Mouse (Mus musculus): ENCODE results near the gene Numb. TPM values are rescaled to one million over a fixed set of nuclear protein-coding genes. Genes with fewer than 3 reads are reported as not detected.

The Numb gene
- polyA plus RNA-seq, 1 experiment = 155 TPM

DNA sequence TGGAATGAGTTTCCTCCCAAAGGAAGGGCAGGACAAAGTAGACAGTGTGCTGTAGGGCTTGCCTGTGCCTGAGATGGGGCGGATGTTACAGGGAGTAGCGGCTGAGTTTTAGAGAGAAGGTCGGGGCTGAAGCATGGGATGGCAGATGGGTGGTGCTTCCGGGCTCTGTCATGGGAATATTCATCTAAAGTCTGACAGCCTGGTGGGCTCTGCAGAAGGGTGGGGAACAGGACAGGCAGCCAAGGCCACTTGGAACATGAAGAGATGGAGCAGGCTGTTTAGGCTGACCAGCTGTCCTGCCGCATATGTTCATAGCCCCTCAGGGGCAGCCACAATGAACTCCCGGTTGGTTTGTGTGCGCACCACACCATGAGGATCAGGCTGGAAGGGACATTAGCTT is 140.5 kb downstream of the Numb start:
- no peak for DNase-seq
- TF ChIP-seq CTCF (IDR thresholded peaks at IDR 0.05; ENCODE audit: insufficient read depth, low read length) (no peak), POLR2A (IDR thresholded peaks at IDR 0.05; ENCODE audit: borderline replicate concordance, extremely low read depth, low read depth, low read length) (no peak)
- WGBS = 49% methylated on average over 7 of the region's 7 CpGs
- H3K4me1 ChIP-seq (ENCODE audit: control insufficient read depth, insufficient read depth, low read length) = peaks cover 6% of the 10 kb centered on the region
- H3K4me3 ChIP-seq (replicated peaks; ENCODE audit: extremely low read depth, low read depth, low read length) = no peak overlapping the region

DNA sequence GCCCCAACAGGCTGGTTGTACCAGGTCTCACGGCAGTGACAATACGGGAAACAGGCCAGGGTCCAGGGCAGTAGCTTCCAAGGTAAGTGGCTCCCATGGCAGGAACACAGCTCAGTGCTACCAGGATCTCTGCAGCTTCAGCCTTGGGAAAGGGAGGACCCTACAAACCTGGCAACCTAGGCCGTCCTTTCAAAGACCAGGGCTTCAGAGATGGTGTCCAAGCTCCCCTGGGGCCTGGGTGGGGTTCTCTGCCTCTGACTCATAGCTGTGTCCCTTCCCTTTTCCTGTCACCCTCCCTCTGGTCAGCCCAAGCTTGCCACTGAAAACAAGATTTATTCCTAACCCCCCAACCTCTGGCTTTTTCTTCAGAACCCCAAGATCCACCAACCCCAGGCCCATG is 141.6 kb downstream of the Numb start:
- Histone ChIP-seq H3K4me3 (replicated peaks; ENCODE audit: extremely low read depth, low read depth, low read length) (no peak overlapping the region), H3K4me1 (ENCODE audit: control insufficient read depth, insufficient read depth, low read length) (peaks cover 6% of the 10 kb centered on the region)
- TF ChIP-seq CTCF (IDR thresholded peaks at IDR 0.05; ENCODE audit: insufficient read depth, low read length) = no peak
- no peak for TF ChIP-seq POLR2A (IDR thresholded peaks at IDR 0.05; ENCODE audit: borderline replicate concordance, extremely low read depth, low read depth, low read length)
- WGBS = 77% methylated on average over 3 of the region's 3 CpGs
- DNase-seq = no peak

DNA sequence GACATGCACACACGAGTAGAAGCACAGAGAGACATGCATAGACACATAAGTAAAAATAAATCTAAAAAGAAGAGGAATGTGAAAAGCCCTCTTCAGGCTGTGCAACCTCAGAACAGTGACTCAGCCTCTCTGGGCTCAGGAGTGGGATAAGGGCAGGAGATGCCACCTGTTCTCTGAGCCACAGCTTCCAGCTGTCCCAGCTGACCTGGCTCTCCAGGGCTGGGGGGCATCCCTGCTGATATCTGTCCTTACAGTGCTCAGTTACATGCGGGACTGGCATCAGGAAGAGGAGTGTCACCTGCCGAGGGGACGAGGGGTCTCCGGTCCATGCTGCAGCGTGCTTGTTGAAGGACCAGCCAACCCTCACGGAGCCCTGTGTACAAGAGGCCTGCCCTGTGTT is 145.0 kb downstream of the Numb start:
- TF ChIP-seq POLR2A (IDR thresholded peaks at IDR 0.05; ENCODE audit: borderline replicate concordance, extremely low read depth, low read depth, low read length) (no peak), CTCF (IDR thresholded peaks at IDR 0.05; ENCODE audit: insufficient read depth, low read length) (no peak)
- WGBS = 88% methylated on average over 7 of the region's 7 CpGs

DNA sequence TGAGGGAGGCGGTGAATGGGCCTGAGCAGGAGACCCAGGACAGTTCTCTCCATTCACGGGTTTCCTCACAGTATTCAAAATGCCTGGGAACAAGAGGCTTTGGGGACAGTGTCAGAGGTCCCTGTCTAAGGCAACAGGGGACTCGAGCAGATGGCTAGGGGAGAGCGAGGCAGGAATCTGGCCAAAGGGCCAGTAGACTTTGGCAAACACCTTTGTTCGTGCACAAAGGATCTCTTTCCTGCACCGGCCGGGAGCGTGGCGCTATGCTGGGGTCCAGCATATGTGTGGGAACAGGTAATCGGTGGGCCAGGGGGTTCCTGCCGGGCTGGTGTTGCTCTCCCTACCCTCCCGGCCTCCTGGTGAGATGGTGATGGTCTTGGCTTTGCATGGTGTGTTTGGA is 146.1 kb downstream of the Numb start:
- WGBS = 85% methylated on average over 12 of the region's 12 CpGs
- Histone ChIP-seq H3K4me1 (ENCODE audit: control insufficient read depth, insufficient read depth, low read length) (peaks cover 3% of the 10 kb centered on the region; the same call in 1 of the 2 replicates), H3K4me3 (replicated peaks; ENCODE audit: extremely low read depth, low read depth, low read length) (no peak overlapping the region)
- TF ChIP-seq CTCF (IDR thresholded peaks at IDR 0.05; ENCODE audit: insufficient read depth, low read length) (no peak), POLR2A (IDR thresholded peaks at IDR 0.05; ENCODE audit: borderline replicate concordance, extremely low read depth, low read depth, low read length) (no peak)
- no peak for DNase-seq

More for the DNA sequence above, 145.0 kb downstream of the Numb start:
- DNase-seq = no peak
- Histone ChIP-seq H3K4me1 (ENCODE audit: control insufficient read depth, insufficient read depth, low read length) (peaks cover 6% of the 10 kb centered on the region), H3K4me3 (replicated peaks; ENCODE audit: extremely low read depth, low read depth, low read length) (no peak overlapping the region)

DNA sequence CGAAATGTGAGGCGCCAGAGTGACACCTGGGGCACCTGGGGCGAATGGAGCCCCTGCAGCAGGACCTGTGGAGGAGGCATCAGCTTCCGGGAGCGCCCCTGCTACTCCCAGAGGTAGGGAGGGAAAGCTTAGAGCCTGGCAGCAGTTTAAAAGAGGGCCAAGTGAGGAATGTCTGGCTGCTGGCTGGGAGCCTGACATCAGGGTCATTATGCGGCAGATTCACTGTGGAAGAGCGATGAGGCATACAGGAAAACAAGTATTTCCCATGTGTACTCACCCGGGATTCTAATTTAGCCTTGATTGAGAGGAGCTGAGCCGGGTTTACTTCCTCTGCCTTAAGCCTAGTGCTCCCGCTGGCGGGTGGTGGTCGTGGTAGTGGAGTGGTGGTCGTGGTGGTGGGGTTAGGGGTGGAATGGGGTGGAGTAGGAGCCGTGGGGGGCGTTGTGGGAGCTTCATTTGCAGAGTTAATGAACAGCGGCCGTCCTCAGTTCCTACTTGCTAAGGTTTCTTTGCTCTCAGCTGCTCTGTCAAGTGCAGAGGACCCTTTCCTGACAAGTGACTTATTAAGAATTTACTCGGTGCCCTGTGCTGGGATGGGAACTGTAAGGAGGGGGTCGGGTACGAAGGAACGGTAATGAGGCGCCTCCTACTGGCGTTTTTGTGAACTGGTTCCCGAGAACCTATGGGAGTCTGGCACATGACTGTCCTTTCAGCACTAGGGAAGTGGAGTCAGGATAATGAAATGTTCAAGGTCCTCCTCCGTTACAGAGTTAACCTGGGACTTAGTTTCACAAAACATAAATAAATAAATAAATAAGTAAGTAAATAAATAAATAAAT is 151.1 kb downstream of the Numb start:
- 9% methylated on average over 25 of the region's 25 CpGs for WGBS
- DNase-seq = peak; percentile 34

DNA sequence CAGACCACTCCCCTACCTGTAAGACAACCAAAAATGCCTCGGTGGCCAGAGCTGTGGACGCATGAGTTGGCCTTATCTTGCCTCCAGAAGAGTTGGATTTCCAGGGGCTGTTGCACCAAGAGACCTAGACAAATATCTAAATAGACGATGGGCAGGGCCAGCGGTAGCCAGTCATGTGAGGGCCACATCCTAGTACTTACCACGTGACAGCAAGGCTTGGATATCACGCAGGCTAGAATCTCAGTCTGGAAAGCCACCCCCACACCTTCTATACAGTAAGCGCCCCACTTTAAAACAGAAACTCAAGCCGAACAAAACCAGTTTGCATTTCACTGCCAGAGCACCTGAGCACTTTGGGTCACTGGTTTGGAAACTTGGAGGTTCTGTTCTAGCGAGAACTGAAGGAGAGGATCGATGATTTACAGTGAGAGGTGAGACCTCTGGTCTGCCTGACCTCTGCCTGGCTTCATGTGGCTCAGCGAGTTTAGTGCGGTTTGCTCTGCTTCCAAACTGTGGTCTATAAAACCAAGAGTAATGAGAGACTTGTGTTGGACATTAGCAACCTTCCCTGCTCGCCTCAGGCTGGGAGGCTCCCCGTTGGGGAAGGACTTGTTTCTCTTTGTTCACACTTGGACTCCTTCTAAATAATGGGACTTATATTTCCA is 153.4 kb downstream of the Numb start:
- TF ChIP-seq CTCF (IDR thresholded peaks at IDR 0.05; ENCODE audit: insufficient read depth, low read length) (no peak), POLR2A (IDR thresholded peaks at IDR 0.05; ENCODE audit: borderline replicate concordance, extremely low read depth, low read depth, low read length) (no peak)
- DNase-seq = no peak
- Histone ChIP-seq H3K4me3 (replicated peaks; ENCODE audit: extremely low read depth, low read depth, low read length) (no peak overlapping the region), H3K4me1 (ENCODE audit: control insufficient read depth, insufficient read depth, low read length) (peaks cover 6% of the 10 kb centered on the region)
- 77% methylated on average over 14 of the region's 14 CpGs for WGBS

More for the DNA sequence above, 151.1 kb downstream of the Numb start:
- Histone ChIP-seq H3K4me3 (replicated peaks; ENCODE audit: extremely low read depth, low read depth, low read length) (no peak overlapping the region), H3K4me1 (ENCODE audit: control insufficient read depth, insufficient read depth, low read length) (peaks cover 3% of the 10 kb centered on the region; the same call in 1 of the 2 replicates)
- TF ChIP-seq POLR2A (IDR thresholded peaks at IDR 0.05; ENCODE audit: borderline replicate concordance, extremely low read depth, low read depth, low read length) = no peak
- TF ChIP-seq CTCF (IDR thresholded peaks at IDR 0.05; ENCODE audit: insufficient read depth, low read length) = peak; percentile 80

DNA sequence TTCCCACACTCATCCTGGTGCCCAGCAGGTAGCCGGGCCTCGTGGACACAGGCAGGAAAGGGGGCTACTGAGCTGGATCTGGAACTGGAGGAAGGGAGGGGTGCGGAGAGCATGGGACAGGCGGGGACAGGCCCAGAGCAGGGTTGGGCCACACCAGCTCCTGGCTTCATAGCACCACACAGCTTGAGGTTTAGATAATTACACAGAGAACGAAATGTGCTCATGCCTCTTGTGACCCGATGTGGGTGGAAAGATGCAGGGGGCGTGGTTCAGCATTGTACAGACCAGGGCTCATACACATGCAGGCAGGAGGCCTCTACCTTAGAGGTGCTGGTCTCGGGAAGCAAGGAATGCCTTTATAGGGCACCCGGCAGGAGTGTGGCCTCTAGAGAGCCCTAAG is 153.9 kb downstream of the Numb start:
- Histone ChIP-seq H3K4me1 (ENCODE audit: control insufficient read depth, insufficient read depth, low read length) (peaks cover 7% of the 10 kb centered on the region), H3K4me3 (replicated peaks; ENCODE audit: extremely low read depth, low read depth, low read length) (no peak overlapping the region)
- DNase-seq = no peak
- WGBS = 84% methylated on average over 9 of the region's 9 CpGs
- TF ChIP-seq CTCF (IDR thresholded peaks at IDR 0.05; ENCODE audit: insufficient read depth, low read length) (no peak), POLR2A (IDR thresholded peaks at IDR 0.05; ENCODE audit: borderline replicate concordance, extremely low read depth, low read depth, low read length) (no peak)

DNA sequence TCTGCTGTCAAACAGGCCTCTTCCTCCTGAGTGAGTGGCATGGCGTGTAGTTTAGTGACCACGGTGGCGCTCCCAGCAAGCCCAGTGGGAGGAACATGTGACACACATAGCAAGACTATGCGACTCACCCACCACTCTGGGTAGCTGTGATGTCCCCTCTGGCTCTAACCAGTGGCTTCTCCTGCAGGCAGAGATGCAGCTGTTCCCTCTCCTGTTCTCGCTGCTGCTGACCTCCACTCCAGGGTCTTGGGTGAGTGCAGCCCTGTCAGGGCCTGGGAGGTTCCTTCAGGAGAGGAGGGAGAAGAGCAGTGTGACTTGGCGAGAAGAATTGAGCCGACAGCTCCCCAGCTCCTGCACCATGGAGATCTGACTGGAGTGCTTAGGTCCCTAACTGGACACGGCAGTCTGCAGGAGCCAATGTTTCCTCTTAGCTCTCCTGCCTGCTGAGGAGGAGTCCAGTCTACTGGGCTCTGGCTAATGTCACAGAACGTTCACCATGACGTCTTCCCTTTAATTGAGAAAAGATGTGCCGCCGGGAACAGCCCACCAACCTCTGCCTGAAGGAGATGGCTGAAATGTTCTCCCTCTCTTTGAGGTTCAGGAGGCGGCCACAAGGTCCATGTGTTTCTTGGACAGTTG is 155.7 kb downstream of the Numb start:
- TF ChIP-seq CTCF (IDR thresholded peaks at IDR 0.05; ENCODE audit: insufficient read depth, low read length) (no peak), POLR2A (IDR thresholded peaks at IDR 0.05; ENCODE audit: borderline replicate concordance, extremely low read depth, low read depth, low read length) (no peak)
- no peak overlapping the region for H3K4me3 ChIP-seq (replicated peaks; ENCODE audit: extremely low read depth, low read depth, low read length)
- DNase-seq = no peak
- 84% methylated on average over 13 of the region's 13 CpGs for WGBS
- H3K4me1 ChIP-seq (ENCODE audit: control insufficient read depth, insufficient read depth, low read length) = peaks cover 7% of the 10 kb centered on the region

DNA sequence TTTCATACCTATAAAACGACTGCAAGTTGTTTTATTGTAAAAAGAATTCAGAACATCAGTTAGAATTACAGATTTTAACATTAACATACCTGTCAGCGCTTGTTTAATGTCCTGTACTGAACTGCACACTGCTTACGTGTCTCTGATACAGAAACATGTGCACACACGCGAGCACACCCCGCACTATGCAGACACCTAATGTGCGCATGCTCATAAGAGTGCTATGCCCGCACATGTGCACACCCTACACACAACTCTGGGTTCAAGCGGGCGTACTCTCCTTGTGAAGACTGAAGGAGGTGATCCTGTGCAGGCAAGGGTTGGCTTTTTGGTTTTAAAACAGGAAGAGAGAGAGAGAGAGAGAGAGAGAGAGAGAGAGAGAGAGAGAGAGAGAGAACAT is 157.2 kb downstream of the Numb start:
- TF ChIP-seq POLR2A (IDR thresholded peaks at IDR 0.05; ENCODE audit: borderline replicate concordance, extremely low read depth, low read depth, low read length) = no peak
- TF ChIP-seq CTCF (IDR thresholded peaks at IDR 0.05; ENCODE audit: insufficient read depth, low read length) = no peak
- 79% methylated on average over 10 of the region's 10 CpGs for WGBS
- DNase-seq = no peak
- Histone ChIP-seq H3K4me3 (replicated peaks; ENCODE audit: extremely low read depth, low read depth, low read length) (no peak overlapping the region), H3K4me1 (ENCODE audit: control insufficient read depth, insufficient read depth, low read length) (peaks cover 3% of the 10 kb centered on the region; the same call in 1 of the 2 replicates)
